Mouse (Mus musculus) frontal cortex, adult 2 months (tissue): ENCODE results near the gene Wdr1. TPM values are rescaled to one million over a fixed set of nuclear protein-coding genes. Genes with fewer than 3 reads are reported as not detected.

Source experiments
- DNase-seq, 2 experiments: peaks; one replicate each; pipeline ENCODE4 v3.0.0; 2022; ENCODE audit warnings: low spot score in 1 of 2; ENCODE audit errors: extremely low spot score in 1 of 2
- polyA plus RNA-seq: library from polyadenylated mRNA; depleted of rRNA; stranded (reverse); fragments of >200 nt; gene quantifications from 2 replicates; pipeline ENCODE4 v1.2.3, GENCODE M21; 2012

The Wdr1 gene
- polyA plus RNA-seq, 1 experiment, result 173 TPM

DNA sequence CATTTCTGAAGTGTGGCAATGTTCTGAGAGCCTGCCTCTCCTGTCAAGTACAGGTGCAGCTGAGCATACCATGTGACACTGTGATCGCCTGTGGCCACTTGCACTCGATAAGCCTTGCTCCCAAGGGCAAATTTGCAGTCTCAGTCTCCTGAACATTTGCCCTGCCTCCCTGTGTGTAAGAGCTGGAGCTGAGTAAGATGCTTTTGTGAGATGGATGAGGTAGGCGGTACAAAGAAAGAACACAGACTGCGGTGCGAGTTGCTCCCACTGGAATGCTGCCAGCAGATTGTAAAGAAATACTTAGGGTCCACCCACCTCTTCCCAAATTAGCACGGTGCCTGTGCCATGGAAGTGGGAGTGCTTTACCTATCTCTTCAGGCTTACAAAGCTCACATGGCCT lies 15.6 kb downstream of the Wdr1 start:
- peak; percentile 92 to 94 for DNase-seq

DNA sequence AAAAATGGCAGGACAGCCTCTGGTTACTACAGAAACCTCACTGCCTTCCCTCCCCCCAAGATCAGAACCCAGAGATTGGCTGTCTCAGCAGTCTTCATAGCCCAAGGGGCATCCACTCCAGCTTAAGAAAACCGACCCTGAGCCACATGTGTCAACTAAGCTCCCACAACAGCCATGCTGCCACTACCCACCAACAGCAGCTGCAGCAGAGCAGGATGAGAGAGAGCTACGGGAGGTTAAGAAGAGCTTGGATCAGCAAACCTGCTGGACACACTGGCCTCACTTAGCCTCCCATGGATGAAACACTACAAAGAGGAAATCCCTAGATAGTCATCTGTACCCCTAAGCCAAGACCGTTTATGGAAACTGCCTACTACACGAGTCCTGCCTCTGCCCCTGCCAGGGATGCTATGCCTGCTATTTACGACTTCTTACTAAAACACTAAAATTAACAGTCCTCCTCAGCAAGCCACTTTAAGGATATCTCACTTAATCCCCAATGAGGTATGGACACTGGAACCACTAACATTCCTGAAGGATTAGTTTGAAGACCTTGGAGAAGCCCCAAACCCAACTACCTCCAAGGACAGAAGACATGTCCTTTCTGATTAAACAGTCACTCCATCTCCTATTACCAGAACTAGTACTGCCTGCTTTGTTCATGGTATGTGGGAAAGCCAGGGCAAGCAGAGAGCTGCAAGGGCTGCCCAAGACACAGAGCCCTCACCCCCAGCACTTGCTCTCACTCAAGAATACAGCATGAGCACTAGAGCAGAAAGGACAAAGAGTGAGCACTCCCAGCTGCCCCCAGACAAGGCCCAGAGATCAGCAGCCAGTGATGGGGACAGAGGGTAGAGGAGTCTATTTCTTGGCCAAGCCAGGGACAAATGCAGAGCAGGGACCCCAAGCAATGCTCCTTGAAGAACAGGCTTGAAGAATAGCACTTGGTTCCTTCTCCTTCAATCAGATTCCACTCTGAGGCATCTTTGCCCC lies 18.3 kb downstream of the Wdr1 start:
- no peak for DNase-seq

DNA sequence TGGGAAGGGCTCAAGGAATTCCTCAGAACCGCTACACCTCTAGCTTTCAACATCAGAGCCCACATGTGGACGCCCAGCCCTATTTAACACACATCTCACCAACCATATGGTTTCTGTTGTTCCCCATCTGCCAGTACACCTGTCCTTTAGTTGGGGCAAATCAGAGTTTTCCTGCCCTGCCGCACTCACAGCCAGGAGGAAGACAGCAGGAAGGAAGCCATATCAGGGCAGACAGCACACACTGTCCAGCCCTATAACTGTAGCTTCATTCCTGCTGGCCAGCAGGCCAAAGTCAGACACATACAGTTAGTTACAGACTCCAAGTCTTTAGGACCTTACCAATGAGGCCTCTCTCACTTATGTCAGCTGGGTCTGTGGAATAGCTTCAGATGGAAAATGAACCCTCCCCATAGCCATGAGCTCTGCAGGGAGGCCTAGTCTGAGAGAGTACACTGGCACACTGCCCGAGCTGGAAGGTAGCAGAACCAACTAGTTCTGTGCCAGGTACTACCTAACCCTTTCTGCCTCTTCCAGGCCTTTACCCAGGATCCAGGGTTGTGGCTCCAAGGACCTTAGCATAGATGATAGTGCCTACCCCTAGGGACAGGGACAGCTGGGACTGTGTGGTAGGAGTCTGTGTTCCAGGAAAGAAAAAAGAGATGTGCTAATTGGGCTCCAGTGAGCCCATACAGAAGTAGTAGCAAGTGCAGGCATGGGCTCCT lies 19.4 kb downstream of the Wdr1 start:
- no peak for DNase-seq

DNA sequence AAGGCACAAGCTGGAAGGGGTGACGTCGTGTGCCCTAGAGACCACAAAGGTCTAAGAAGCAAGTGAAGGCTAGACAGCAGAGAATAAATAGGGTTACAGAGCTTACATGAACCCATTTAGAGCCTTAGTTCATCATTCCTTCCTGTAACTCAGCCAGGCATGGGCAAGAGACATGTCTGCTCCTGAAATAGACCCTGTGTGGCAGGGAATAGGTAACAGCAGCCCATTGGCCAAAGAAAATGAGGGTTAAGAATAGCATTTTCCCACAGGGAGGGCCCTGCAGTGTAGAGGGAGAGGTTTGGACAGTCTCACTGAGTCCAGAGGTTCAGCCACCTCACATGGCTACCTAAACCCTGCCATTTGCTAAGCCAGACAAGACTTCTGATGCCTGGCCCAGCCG lies 21.3 kb downstream of the Wdr1 start:
- DNase-seq, result no peak

DNA sequence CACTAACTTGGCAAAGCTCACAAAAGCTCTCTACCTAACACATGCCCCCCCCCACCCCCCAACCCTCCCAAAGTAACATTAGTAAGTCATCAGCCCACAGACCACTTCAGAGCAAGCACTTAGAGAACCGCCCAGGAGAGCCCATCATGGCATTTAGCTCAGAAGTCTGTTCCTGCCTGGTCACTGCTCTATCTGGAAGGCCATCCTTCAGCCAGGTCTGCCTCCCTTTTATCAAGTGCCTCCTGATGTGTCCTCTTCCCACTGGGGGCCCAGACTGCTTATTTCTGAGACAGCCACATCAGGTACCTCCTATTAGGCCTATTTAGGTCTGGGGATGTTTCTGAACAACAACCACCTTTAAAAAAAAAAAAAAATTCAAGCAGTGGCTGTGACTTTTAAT lies 22.1 kb downstream of the Wdr1 start:
- DNase-seq, result no peak

DNA sequence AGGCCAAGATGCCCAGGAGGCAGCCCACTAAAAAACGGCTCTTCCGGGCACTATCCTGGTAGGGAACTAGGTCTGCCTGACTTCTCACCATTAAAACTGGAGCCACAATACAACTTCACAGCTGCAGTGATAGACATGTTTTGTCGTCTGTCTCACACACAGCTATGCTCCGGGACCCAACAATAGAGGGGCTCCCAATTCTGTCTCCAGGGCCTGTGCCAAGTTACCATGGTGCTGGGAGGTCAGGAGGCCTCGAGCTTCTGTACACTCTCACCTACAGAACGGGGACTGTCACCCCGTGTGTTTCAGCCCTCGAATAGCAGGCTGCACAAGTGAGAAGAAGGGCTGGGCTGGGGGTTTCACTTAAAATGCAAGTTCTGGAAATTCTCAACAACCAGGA lies 24.5 kb downstream of the Wdr1 start:
- no peak for DNase-seq

DNA sequence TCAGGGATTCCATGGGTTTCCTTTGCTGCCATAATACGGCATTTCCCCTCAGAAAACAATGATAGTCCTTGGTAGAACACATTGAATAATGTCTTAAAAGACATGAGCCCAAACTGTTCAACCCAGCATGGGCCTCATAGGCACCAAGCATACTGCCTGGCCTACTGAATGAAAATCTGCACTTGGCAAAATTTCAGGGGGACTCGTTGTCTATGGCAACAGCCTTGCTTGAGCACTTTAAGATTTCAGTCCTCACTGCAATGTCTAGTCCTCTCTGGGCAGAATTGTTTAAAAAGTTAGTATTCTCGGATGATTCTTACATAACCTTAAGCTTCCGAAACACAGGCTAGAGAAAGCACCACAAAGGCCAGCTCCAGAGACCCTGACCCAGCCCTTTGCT lies 25.2 kb downstream of the Wdr1 start:
- DNase-seq, result peak in 1 of 2 experiments; percentile 36

DNA sequence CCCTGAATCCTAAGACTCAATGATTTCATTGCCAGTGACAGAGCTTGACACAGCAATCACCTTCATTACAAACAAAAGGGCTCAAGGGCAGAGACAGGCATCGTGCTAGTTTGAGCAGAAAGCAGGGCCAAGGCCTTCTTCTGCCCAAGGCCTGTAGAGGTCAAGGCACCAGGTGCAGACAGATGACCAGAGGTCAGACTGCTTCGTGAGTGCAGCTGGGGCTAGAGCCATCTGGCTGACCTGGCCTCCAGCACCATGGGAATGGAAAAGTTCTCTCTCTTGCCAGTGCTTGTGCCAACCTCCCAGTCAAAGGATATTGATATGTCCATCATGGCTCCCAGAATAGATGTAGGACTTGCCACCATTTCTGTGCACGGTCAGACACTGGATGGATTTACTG lies 26.2 kb downstream of the Wdr1 start:
- DNase-seq, result no peak

DNA sequence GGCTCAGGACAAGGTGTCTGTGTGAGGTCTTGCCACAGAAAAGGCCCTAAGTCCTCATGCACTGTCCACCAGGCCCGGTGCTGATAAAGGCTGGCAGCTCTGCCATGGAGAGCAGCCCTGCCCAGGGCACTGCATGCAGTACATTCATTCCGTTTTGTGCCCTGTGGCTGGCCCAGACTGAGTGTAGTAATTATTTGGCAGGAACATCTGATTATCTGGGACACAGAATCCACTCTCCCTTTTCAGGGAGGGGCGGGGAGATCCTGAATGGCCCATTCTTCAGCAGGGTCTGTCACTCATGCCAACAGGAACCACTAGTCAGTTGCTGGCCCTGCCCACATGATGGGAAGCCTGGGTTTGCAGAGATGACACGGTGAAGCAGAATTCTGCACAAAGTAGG lies 30.9 kb downstream of the Wdr1 start:
- peak; percentile 61 to 69 for DNase-seq

DNA sequence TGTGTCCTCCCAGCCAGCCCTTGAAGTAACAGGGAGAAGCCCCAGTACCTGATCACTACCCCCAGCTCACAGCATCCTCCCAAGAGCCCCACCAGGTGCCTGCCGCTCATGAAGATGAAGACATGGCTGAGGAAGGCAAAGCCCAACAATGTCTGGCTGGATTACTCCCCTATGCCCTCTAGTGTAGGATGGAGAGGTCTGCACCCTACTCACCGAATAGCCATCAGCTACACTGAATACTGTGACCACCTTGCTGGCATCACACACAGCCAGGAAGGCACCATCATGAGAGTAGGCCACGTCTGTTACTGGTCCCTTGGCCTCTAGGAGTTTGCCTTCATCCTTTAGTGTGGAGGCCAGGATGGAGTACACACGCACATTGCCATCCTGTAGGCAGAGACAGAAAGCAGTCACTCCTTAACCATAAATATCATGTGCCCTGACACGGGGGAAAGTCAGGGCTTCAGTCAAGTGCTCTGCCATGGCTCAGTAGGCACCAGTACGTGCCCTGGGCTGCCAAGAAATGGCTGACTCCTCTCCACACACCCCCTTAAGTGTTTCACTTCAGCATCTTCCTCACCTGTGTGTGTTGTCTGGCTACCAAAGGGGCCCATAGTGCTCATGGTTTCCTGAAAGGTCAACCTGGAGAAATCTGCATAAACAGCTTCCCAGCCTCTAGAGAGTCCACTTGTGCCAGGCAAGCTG lies 33.1 kb downstream of the Wdr1 start:
- peak in 1 of 2 experiments; percentile 32 for DNase-seq

DNA sequence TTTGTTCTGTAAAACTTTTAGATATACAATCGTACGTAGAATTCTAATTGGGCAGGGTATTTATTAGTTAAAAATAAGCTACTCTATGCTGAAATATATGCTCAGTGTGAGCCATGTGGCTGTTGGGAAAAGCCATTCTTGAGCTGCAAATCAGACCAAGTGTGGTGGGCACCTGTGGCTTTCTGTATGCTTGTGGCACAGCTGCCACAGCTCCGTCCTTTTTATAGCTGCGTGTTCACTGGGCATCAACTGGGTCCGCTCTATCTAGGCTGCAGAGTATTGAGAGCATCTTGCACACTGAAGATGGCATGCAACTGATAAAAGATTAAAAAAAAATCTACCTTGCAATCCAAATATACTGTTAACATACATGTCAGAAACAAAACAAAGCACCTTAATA lies 40.0 kb downstream of the Wdr1 start:
- DNase-seq, result no peak

DNA sequence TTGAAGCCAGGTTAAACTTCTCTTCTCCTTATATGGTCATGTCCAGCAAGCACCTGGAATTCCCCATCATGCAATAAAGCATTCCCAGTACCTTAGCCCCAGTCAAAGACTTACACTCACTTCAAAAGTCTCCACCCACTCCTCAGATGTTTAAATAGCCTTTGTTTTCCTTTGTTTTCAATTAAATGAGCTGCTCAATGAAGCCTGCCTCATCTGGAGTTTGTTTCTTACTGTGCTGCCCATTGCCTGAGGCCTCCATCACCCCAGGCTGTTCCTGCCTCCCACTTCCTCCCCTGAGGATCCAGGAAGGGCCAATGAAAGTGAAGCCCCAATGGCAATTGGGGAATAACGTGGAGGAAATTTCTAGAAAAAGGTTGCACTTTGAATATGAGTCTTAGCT lies 42.2 kb downstream of the Wdr1 start:
- DNase-seq, result no peak

DNA sequence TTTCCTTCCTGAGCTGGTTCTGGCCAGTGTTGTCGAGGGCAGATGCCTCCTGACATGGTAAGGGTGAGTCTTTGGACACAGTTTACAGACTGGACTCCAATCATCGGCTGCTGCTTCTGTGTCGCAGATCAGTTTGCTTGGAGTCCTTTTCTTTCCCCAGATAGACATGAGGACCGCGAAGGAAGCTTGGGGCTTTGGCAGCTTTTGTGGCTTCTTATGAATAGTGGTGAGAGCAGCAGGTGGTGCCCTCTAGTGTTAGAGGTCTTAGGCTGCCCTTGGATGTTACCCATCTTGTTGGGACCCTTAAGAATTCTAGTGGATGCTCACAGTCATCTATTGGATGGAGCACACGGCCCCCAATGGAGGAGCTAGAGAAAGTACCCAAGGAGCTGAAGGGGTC lies 46.8 kb downstream of the Wdr1 start:
- peak in 1 of 2 experiments; percentile 71 for DNase-seq

DNA sequence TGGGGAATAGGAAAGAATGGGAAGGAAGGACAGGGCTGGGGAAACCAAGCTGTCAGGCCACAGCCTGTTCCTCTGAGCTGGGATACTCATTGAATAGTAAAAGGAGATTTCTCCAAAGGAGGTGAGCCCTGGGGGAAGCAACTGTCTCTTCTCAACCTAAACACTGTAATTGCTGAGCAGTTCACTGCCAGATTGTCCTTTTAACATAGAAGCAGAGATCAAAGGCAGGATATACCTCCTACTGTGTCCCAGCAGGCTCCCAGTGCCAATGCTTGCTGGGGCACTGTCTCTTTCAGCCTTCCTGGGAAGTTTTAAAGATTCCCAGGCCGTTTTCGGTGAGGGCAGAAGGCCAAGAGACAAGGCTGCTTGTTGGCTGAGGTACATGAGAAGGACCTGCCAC lies 50.0 kb downstream of the Wdr1 start:
- DNase-seq, result no peak

DNA sequence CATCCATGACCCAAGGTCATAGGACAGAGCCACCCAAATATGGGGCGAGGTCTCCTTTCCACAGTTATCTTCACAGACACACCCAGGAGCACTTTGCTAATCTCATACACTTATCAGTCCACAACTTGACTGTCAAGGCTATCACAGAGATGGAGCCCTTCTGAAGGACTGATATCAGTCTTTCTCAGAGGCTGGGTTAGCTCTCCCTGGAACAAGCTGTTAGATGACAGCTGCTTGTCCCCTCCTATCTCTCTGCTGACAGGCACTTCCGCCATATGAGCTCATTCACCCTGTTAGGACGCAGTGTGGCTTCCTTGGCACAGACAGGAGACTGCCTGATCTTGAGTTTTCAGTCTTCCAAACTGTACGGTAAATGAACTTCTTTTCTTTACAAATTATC lies 53.5 kb downstream of the Wdr1 start:
- DNase-seq, result no peak

DNA sequence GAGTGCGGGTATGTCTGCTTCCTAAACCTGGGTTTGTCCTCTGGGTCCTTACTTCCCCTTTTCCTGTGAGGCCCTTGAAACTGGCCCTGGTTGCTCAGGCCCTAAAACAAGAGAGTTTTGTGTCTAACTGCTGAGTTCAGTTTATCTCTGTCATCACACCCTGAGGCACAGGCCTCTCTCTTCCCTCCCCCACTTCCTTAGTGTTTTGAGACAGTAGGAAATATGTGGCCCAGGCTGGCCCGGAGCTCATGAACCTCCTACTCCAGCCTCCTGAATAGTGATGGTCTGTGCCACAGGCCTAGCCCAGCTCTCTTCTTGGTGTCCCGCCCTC lies 57.6 kb downstream of the Wdr1 start:
- DNase-seq, result no peak

DNA sequence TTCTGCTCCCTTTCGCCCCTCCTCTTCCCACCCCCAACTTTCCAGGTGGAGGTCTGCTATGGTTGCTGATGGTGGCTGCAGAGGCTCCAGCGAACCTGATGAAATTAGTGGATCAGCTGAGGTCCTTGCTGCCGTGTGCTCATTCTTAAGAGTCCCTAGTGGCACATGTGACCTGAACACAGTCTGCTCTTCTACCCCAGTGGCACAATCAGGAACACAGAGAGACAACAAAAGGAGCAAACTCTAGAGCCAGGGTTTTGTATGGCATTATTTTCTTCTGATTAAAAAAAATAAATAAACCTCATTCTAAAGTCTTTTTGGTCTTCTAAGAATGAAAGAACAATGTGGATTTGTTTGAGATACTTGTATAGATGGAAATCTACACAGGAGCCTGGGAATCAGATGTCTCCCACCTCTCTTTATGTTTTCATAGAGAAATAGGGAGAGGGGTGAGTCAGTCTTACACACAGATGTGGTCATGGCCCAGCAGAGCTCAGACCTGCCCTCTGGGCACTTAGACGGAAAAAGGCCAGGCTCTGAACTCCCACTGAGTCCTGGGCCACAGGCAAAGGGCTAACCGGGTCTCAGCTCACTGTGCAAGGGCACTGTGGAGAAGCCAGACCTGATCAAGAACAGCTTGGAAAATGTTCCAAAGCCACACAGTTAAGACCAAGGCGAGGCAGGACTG lies 58.1 kb downstream of the Wdr1 start:
- DNase-seq, result no peak

DNA sequence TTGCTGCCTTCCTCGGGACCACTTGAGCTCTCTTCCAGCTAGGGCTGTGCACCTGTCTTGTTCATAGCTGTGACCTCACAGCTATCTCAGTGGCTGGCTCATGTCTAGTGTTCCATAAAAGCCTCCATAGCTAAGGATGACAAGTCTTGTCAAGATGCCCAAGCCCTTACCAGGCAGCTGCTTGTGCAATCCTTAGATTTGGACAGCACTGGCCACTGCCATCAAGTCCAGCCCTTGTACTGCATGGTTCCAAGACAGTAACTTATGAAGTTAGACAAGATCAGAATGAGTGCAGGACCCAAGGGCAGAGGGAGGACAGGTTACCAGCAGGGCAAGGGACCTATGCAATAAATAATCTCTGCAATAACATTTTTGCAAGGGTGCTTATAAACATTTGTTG lies 58.9 kb downstream of the Wdr1 start:
- DNase-seq, result no peak

DNA sequence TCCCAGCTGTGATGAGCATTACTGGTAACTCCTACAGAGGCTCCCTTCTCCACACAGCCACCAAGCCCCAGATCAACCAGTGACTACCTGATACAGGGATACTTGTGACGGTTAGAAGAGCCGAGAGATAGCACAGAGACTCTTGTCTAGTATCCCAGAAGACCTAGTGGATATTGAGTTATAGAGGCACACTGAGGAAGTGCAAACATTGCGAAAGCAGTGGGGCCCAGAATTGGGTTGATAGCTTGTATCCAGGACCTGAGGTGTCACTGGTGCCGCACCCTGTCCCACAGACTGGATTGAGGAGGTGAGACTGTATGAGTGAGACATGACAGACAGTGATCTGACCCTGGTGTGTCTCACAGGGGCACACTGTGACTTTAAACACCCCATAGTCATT lies 60.0 kb downstream of the Wdr1 start, which contains the start of gene Slc2a9:
TSS of gene Slc2a9 (minus strand) at position 152 of the 400 bp plus-strand sequence.
- no peak for DNase-seq

DNA sequence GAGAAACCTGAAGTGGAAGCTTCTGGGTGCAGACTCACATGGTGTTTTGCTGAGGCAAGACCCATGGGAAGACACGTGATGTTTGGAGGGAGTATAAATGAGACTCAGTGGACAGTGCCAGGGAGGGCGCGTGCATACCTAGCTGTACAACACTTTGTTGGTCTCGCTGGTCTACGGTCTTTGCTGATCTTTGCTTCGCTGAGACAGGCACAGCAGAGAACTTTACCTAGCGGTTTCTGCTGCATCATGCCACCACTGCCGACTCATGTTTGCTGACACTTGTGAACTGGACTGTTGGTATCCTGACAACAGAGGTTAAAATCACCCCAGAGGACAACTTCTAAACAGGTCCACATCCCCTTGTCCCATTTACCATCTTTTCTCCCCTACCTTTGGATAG lies 63.0 kb downstream of the Wdr1 start:
- no peak for DNase-seq
